Mouse (Mus musculus) forebrain, embryonic 15.5 days (tissue): ENCODE measurements around the gene Tbcc. TPM values are rescaled to one million over a fixed set of nuclear protein-coding genes. Genes with fewer than 3 reads are reported as not detected.

Experiments
- ATAC-seq: fragments of 200-750 bp; cut with Nextera tagmentation; replicated peaks from 2 replicates; pipeline ENCODE4 v1.8.0; 2017; ENCODE audit warnings: mild to moderate bottlenecking, moderate TSS enrichment, moderate library complexity
- H3K27ac ChIP-seq: fragments of 300-500 bp; sonication (generic); replicated peaks from 2 replicates; pipeline ENCODE4 v1.5.1; 2015; ENCODE audit warnings: mild to moderate bottlenecking, inconsistent platforms
- H3K27me3 ChIP-seq: fragments of 300-500 bp; sonication (generic); 2 replicates; pipeline ENCODE4 v1.6.1; 2015; ENCODE audit warnings: inconsistent platforms
- H3K36me3 ChIP-seq: fragments of 300-500 bp; sonication (generic); 2 replicates; pipeline ENCODE4 v1.6.1; 2015; ENCODE audit warnings: mild to moderate bottlenecking, inconsistent platforms
- H3K4me1 ChIP-seq: fragments of 300-500 bp; sonication (generic); 2 replicates; pipeline ENCODE4 v1.6.1; 2015; ENCODE audit warnings: inconsistent platforms
- H3K4me2 ChIP-seq: fragments of 300-500 bp; sonication (generic); replicated peaks from 2 replicates; pipeline ENCODE4 v1.6.1; 2015; ENCODE audit warnings: mild to moderate bottlenecking, inconsistent platforms
- H3K4me3 ChIP-seq: fragments of 300-500 bp; sonication (generic); 2 replicates; pipeline ENCODE4 v1.5.1; 2015; ENCODE audit warnings: mild to moderate bottlenecking, inconsistent platforms
- H3K9ac ChIP-seq: fragments of 300-500 bp; sonication (generic); replicated peaks from 2 replicates; pipeline ENCODE4 v1.6.1; 2015; ENCODE audit warnings: mild to moderate bottlenecking, inconsistent platforms
- H3K9me3 ChIP-seq: fragments of 300-500 bp; sonication (generic); 2 replicates; pipeline ENCODE4 v1.6.1; 2016; ENCODE audit warnings: inconsistent platforms
- WGBS: fragments of 180-500 bp; shearing (Covaris S2); methylation state at CpG from one replicate; pipeline ENCODE4 v1.1.7; 2015; ENCODE audit warnings: mixed read lengths; 5-methylcytosine and 5-hydroxymethylcytosine counted together
- polyA plus RNA-seq: library from polyadenylated mRNA; unstranded; fragments of >200 nt; fragmentation: Nextera tagmentation; extraction: Ambion mirVana; gene quantifications from 2 replicates; pipeline ENCODE4 v1.2.1, GENCODE M21; 2015

Tbcc gene
- polyA plus RNA-seq, 1 experiment from 2014 or later = 65.9 TPM

DNA sequence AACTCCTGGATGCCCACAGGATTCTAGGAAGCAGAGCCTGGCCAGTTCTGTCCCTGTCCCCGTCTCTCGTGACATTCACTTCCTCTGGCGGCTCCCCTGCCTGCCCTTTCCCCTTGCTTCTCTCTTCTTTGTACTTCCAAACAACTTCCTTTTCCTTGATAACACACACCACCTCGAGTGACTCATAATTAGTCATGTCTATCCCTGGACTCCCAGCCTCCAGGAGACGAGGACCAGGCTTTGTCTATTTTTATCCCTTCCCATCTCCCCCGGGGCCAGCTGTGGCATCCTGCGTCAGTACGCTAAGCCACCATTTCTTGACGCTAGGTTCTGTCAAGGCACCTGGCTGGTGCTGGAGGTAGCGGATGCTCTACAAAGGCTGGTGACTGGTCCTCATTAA, 16.4 kb upstream of the Tbcc start:
- Histone ChIP-seq H3K4me3 (no peak overlapping the region), H3K36me3 (no peaks in the 10 kb centered on the region), H3K9me3 (no peaks in the 10 kb centered on the region), H3K4me1 (no peaks in the 10 kb centered on the region), H3K9ac (no peak overlapping the region), H3K27ac (no peak overlapping the region), H3K27me3 (no peaks in the 10 kb centered on the region), H3K4me2 (no peak overlapping the region)
- ATAC-seq = no peak
- WGBS = 48% methylated on average over 10 of the region's 10 CpGs

DNA sequence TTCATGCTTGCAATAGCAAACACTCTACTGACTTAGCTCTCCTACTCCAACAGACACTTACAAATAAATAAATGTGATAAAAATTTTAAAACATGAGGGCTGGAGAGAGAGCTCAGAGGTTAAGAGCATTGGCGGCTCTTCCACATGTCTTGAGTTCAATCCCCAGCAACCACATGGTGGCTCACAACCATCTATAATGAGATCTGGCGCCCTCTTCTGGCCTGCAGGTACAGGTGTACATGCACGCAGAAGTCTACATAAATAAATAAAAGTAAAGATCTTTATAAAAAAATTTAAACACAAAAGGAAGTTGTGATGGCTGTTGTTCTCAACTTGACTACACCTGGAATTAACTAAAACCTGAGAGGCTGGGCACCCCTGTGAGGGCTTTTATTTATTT, 14.9 kb upstream of the Tbcc start:
- H3K9ac ChIP-seq = no peak overlapping the region
- no peaks in the 10 kb centered on the region for H3K9me3 ChIP-seq
- 68% methylated on average over 3 of the region's 3 CpGs for WGBS
- peaks cover 8% of the 10 kb centered on the region; the same call in 1 of the 2 replicates for H3K4me1 ChIP-seq
- no peak overlapping the region for H3K4me2 ChIP-seq
- H3K27me3 ChIP-seq = no peaks in the 10 kb centered on the region
- no peak overlapping the region for H3K27ac ChIP-seq
- no peak overlapping the region for H3K4me3 ChIP-seq
- no peaks in the 10 kb centered on the region for H3K36me3 ChIP-seq
- no peak for ATAC-seq

DNA sequence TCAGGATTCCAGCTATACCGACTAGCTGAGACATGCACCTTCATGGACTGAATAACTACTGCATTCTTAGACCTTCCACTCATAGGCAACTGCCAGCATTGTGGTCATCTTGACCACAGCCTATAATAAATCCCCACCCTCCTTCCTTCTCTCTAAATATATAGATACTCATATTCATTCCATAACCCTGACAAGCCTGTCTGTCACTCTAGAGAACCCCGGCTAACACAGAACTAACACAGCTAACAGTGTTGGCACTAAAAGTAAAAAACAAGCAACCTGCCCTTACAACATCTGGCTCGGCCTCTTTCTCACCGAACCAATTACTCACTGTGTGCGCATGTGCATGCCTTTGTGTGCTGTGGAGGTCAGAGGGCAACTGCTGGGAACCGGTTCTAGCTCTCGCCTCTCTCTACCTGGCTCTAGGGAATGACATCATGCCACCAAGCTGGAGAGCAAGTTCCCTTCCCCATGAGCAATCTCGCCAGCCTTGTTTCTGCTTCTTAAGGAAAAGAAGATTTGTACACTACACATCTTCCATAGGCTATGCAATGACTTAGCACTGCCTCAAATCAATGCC, 14.0 kb upstream of the Tbcc start:
- H3K9ac ChIP-seq = no peak overlapping the region
- WGBS = 86% methylated on average over 8 of the region's 8 CpGs

DNA sequence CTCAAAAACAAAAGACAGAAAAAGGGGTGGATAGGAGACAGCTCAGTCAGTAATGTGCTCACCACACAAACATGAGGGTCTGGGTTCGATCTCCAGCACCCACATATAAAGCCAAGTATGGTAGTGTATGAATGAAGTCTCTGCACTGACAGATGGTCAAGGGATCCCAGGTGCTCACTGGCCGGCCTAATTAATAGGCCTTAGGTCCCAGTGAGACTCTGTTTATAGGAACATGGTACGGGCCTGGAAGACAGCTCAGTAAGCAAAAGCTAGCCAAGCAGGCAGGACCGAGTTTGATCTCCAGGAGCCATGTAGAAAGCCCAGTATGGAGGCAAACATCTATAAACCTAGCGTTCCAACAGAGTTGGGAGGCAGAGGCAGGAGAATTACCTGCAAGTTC, 13.4 kb upstream of the Tbcc start:
- Histone ChIP-seq H3K4me3 (no peak overlapping the region), H3K4me2 (no peak overlapping the region), H3K27ac (no peak overlapping the region), H3K9me3 (no peaks in the 10 kb centered on the region), H3K27me3 (no peaks in the 10 kb centered on the region), H3K4me1 (peaks cover 8% of the 10 kb centered on the region; the same call in 1 of the 2 replicates), H3K9ac (no peak overlapping the region), H3K36me3 (no peaks in the 10 kb centered on the region)
- ATAC-seq = no peak
- 89% methylated on average over 5 of the region's 5 CpGs for WGBS

More for the DNA sequence above, 14.0 kb upstream of the Tbcc start:
- Histone ChIP-seq H3K4me3 (no peak overlapping the region), H3K4me2 (no peak overlapping the region), H3K27ac (no peak overlapping the region), H3K36me3 (no peaks in the 10 kb centered on the region), H3K27me3 (no peaks in the 10 kb centered on the region), H3K4me1 (peaks cover 8% of the 10 kb centered on the region; the same call in 1 of the 2 replicates), H3K9me3 (no peaks in the 10 kb centered on the region)
- no peak for ATAC-seq

GRCm38 (mm10) chr17:46879841-46880311, 10.6 kb upstream of the Tbcc start:
- H3K4me1 ChIP-seq = peaks cover 8% of the 10 kb centered on the region; the same call in 1 of the 2 replicates
- ATAC-seq = no peak
- no peaks in the 10 kb centered on the region for H3K9me3 ChIP-seq
- 0 out of 2 replicates have a peak overlapping the region, but pooled peaks have one; percentile 19 for H3K27ac ChIP-seq
- H3K4me2 ChIP-seq = no peak overlapping the region
- no peak overlapping the region for H3K9ac ChIP-seq
- 43% methylated on average over 14 of the region's 14 CpGs for WGBS
- H3K4me3 ChIP-seq = no peak overlapping the region
- H3K27me3 ChIP-seq = no peaks in the 10 kb centered on the region
- no peaks in the 10 kb centered on the region for H3K36me3 ChIP-seq

- Histone ChIP-seq H3K4me1 (peaks cover 8% of the 10 kb centered on the region; the same call in 1 of the 2 replicates), H3K9me3 (no peaks in the 10 kb centered on the region), H3K4me2 (no peak overlapping the region), H3K9ac (no peak overlapping the region), H3K4me3 (no peak overlapping the region), H3K27ac (0 out of 2 replicates have a peak overlapping the region, but pooled peaks have one; percentile 19), H3K36me3 (no peaks in the 10 kb centered on the region), H3K27me3 (no peaks in the 10 kb centered on the region)
- 84% methylated on average over 2 of the region's 2 CpGs for whole genome bisulfite sequencing
- no peak for ATAC-seq
These were observed 10.2 kb upstream of the Tbcc start for GRCm38 (mm10) chr17:46880322-46880721.

- Histone ChIP-seq H3K4me3 (no peak overlapping the region), H3K36me3 (no peaks in the 10 kb centered on the region), H3K9me3 (no peaks in the 10 kb centered on the region), H3K27ac (no peak overlapping the region), H3K9ac (no peak overlapping the region), H3K4me2 (no peak overlapping the region), H3K4me1 (peaks cover 8% of the 10 kb centered on the region; the same call in 1 of the 2 replicates), H3K27me3 (no peaks in the 10 kb centered on the region)
- no peak for ATAC-seq
- 74% methylated on average over 6 of the region's 6 CpGs for WGBS
These were observed 8.8 kb upstream of the Tbcc start for GRCm38 (mm10) chr17:46881728-46882127.

GRCm38 (mm10) chr17:46883107-46883506, 7.4 kb upstream of the Tbcc start:
- WGBS = 90% methylated on average over 9 of the region's 9 CpGs

GRCm38 (mm10) chr17:46884766-46885165, 5.7 kb upstream of the Tbcc start:
- Histone ChIP-seq H3K4me3 (no peak overlapping the region), H3K9ac (no peak overlapping the region), H3K27me3 (no peaks in the 10 kb centered on the region), H3K27ac (no peak overlapping the region), H3K9me3 (no peaks in the 10 kb centered on the region), H3K4me2 (no peak overlapping the region), H3K4me1 (peaks cover 19% of the 10 kb centered on the region), H3K36me3 (no peaks in the 10 kb centered on the region)
- ATAC-seq = no peak
- 91% methylated on average over 6 of the region's 6 CpGs for WGBS

More at GRCm38 (mm10) chr17:46883107-46883506, 7.4 kb upstream of the Tbcc start:
- no peak overlapping the region for H3K4me2 ChIP-seq
- H3K27me3 ChIP-seq = no peaks in the 10 kb centered on the region
- H3K4me3 ChIP-seq = no peak overlapping the region
- H3K27ac ChIP-seq = no peak overlapping the region
- H3K9ac ChIP-seq = no peak overlapping the region
- H3K36me3 ChIP-seq = no peaks in the 10 kb centered on the region
- peaks cover 13% of the 10 kb centered on the region for H3K4me1 ChIP-seq
- ATAC-seq = no peak
- no peaks in the 10 kb centered on the region for H3K9me3 ChIP-seq

DNA sequence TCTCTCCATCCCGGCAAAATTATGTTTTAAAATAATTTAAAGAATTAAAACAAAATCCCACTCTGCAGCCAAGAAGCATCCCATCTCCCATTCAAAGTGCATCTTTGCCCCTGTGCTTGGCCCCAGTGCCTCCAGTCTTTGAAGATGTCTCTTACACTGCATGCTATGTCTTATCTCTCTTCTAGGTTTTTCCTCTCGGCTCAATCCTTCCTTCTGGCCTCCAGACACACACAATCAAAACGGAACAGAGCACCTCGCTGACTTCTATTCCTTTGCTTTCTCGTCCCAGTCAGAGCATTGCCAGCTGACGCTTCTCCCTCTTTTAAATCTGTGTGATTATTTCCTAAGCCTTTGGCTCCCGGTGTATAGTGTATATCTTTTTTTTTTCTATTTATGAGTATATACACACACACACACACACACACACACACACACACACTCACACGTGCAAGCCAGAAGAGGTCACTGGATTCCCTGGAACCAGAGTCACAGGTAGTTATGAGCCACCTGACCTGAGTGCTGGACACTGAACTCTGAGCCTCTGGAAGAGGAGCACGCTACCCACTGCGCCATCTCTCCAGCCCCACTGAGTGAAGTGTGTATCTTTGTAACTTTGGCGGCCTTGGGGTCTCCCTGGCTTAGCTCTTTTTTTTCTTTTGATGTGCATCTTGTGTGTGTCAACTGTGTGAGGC, 5.1 kb upstream of the Tbcc start:
- Histone ChIP-seq H3K9me3 (no peaks in the 10 kb centered on the region), H3K4me3 (no peak overlapping the region), H3K4me1 (peaks cover 14% of the 10 kb centered on the region), H3K4me2 (no peak overlapping the region), H3K27ac (no peak overlapping the region), H3K27me3 (no peaks in the 10 kb centered on the region), H3K9ac (no peak overlapping the region), H3K36me3 (no peaks in the 10 kb centered on the region)
- WGBS = 85% methylated on average over 11 of the region's 11 CpGs
- ATAC-seq = no peak

DNA sequence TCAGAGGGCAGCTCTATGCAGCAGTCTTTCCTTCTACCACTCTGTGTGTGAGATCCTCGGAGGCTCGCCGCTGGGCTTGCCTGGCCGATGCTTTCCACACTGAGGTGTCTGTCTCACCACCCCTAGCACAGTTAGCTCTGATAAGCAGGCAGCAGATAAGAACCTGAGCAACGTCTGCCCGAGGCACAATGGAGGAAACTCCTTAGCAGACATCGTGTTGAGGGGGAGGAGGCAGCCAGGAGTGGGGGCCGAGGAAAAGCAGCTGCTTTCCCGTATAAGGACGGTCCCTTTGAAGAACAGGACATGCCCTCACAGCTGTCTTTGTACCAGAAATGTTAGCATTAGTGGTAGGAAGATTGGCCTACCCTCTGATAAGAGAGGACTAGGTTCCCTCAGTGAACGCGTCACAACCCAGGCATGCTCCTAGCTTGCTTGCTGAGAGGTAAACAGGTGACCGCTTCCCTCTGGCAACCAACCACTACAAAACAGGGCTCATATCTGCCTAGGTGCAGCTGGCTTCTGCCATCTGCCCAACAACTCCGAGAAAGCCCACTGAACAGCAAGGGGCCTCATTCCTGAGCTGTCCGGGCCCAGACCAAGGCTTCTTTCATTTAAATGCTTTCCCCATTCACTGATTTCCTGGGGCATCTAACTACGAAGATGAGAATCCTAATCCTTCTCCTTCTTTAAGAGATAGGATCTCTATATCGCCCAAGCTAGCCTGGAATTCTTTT, 4.4 kb upstream of the Tbcc start:
- Histone ChIP-seq H3K27me3 (no peaks in the 10 kb centered on the region), H3K9me3 (no peaks in the 10 kb centered on the region), H3K4me1 (peaks cover 14% of the 10 kb centered on the region), H3K36me3 (no peaks in the 10 kb centered on the region), H3K4me3 (no peak overlapping the region), H3K9ac (no peak overlapping the region), H3K27ac (no peak overlapping the region), H3K4me2 (no peak overlapping the region)
- no peak for ATAC-seq
- 65% methylated on average over 17 of the region's 17 CpGs for WGBS
